Mouse (Mus musculus) gastrocnemius, adult 18-20 months (tissue): Measurements from ENCODE around the gene 9230102O04Rik. TPM values are rescaled to one million over a fixed set of nuclear protein-coding genes. Genes with fewer than 3 reads are reported as not detected.

Experiments used
- DNase-seq: peaks from one replicate; pipeline ENCODE4 v3.0.0; 2021; ENCODE audit warnings: low spot score
- long read RNA-seq, 2 experiments: library from polyadenylated mRNA; stranded (forward); transcript quantifications; one replicate each; pipeline ENCODE4 v2.0.0; 2021
- total RNA-seq, 2 experiments: library from RNA; stranded (reverse); gene quantifications; 2 replicates each; pipeline ENCODE4 v1.2.3; 2021

The 9230102O04Rik gene
- total RNA-seq = not detected
- long read RNA-seq, experiment 1 = 0 reads
- long read RNA-seq, experiment 2 = 0 reads

- no peak for DNase-seq
Measured at GRCm38 (mm10) chr2:9888913-9889650, at the start of gene 9230102O04Rik. Gene 9230102O04Rik, minus strand, starts transcription at chr2:9889540.

- no peak for DNase-seq
Measured at GRCm38 (mm10) chr2:9935965-9936364, 46.6 kb upstream of the 9230102O04Rik start.

- DNase-seq = no peak
Measured at GRCm38 (mm10) chr2:9926905-9927283, 37.6 kb upstream of the 9230102O04Rik start.

GRCm38 (mm10) chr2:9926194-9926904 lies 37.0 kb upstream of the 9230102O04Rik start:
- no peak for DNase-seq

- DNase-seq = no peak
Measured at GRCm38 (mm10) chr2:9918691-9919471, 29.5 kb upstream of the 9230102O04Rik start.

- DNase-seq = no peak
Measured at GRCm38 (mm10) chr2:9917602-9918001, 28.3 kb upstream of the 9230102O04Rik start.

GRCm38 (mm10) chr2:9905995-9906394 lies 16.7 kb upstream of the 9230102O04Rik start:
- no peak for DNase-seq

DNA sequence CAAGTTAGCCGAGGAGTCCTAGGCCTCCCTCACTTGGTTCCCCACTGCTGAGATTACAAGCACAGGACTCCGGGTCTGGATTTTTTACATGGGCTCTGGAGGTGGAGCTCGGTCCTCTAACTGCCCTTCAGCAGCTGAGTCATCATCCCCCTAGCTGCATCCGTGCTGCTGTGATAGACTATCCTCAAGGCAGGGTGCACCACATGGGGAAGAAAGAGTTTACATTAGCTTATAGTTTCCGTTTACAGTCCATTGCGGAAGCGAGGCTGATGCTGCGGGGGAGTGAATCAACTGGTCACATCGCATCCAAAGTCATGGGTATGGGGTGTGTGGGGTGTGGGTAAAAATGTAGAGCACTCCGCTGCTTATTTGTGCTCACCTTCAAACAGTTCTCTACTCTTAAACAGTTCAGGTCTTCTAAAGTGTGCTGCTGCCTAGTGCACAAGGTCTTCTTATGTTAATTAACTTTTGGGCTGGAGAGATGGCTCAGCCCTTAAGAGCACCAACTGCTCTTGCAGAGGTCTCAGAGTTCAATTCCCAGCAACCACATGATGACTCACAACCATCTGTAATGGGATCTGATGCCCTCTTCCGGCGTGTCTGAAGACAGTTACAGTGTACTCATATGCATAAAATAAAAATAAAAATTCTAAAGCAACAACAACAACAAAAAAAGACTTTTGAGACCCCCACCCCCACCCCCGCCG lies 14.7 kb upstream of the 9230102O04Rik start:
- DNase-seq = no peak

DNA sequence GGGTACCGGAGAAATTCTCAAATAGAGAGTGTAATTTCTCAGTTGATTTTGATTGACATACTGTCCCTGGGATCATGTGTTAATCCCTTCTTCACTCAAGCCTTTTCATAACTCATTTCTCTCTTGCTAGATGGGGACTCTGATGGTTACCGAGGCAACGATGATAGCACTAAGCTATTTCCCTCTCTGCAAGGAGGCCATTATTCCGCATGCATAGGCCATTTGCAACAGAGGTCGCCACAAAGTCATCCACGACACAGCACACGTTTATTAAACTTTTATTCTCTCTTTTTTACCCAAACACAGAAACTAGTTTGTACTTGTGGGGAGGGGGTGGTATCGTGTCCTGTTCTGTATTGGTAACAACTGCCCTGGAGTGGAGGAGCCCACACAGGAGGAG lies 8.5 kb upstream of the 9230102O04Rik start:
- DNase-seq = no peak

DNA sequence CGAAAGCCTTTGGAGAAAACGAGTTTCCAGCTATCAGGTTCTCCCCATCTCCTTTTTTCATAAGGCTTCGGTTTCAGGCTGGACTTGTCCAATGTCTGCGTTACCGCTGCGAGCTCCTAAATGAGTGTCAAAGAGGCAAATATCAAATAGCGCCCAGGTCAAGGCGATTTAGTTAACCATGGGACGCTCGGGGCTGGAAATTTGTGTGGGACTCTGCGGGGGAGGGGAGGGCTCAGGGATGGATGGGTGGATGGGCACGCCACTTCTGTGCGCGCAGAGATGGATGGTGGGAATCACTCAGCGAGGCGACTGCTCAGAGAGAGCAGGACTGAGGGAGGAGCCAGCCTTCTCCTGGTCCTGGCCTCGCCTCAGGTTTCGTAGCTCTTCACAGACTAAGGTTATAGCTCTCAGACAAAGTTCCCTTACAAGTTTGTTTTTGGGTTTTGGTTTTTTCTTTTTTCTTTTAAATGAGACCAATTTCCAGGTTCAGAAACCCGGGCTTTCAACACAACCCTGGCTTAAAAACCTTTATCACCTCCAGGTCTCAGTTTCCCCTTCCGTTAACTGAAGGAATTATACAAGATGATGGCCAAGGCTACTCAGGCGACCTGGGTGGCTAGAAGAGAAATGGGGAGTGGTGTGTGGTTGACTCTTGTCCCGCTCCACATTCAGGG lies 6.9 kb upstream of the 9230102O04Rik start:
- no peak for DNase-seq

GRCm38 (mm10) chr2:9894836-9895593 lies 5.7 kb upstream of the 9230102O04Rik start:
- no peak for DNase-seq

- DNase-seq = no peak
Measured at GRCm38 (mm10) chr2:9893272-9893953, 4.1 kb upstream of the 9230102O04Rik start.

DNA sequence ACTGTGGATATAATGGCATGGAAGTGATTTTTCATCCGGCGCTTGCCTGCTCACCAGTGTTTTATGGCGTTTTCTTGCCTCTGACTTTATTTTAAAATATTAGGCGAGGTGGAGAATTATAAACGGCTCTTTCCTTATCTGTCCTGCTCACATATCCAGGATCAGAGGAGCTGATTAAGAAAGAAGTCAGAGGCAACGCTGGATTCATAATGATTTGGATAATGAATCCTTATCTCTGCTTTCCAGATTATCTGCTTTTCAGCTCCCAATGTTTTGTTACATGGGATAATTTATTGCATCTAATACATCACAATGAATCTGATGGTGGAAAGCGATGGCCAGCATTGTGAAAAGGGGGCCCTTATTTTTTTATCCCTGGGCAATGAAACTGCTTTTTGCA lies 3.2 kb upstream of the 9230102O04Rik start:
- DNase-seq = no peak

- DNase-seq = no peak
Measured at GRCm38 (mm10) chr2:9890906-9891305, 1.6 kb upstream of the 9230102O04Rik start.

DNA sequence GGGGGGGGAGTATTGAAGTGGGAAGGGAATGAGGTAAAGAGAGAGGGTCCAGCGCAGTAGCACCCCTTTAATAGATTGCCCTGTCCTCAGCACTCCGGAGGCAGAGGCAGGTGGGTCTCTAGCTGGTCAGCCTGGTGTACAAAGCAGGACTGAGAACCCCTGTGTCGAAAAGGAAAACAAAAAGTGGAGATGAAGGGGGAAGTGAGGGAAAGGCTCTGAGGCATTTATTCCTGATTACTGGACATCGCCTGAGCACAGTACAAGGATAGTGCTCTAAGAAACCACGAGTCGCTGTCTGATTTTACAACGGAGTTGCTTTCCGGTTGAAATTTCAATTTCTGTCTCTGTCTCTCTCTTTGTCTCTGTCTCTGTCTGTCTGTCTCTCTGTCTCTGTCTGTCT lies 911 bp upstream of the 9230102O04Rik start:
- DNase-seq = no peak

DNA sequence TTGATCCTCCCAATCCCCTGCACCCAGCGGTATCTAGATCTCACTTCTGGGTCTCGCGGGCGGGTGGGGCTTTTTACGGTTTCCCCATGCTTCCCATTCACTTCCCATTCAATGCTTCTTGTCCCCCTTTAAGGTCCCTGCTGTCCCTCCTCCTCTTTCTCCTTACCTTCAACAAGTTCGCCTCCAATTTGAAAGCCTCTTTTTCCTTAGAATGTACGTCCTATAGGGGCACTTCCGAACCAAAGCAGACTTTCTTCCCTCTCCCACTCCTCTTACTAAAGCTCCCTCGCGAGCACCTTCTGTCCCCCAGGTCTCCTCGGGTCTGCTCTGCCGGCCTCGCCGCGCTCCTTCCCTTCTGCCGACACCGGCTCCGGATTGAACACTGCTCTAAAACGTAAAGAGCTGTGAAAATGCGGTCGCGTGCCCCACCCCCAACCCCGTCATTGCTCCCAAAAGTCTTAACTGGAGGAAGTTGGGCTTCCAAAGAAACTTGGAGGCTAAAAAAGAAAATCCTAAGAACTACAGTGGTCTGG lies 377 bp upstream of the 9230102O04Rik start, which contains the start of gene Gata3:
Gata3 (minus strand) TSS at position 384 of the 533 bp plus-strand sequence.
- no peak for DNase-seq

DNA sequence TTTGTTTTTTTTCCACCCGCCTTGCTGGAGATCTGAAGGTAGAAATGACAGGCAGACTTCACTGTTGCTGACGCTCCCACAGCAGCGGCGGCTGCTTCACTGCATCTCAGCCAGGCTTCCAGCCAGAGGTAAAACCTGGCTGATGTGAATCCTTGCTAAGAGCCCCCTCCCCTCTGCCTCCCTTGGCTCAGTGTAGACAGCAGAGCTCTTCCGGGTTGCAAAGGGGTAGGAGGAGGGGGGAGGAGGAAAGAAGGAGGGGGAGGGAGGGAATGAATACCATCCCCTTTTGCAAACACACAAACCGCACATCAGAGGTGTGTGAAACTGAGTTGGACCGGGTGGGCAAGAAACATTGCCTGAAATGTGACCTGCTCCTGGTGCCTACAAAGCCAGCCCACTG lies 1.7 kb downstream of the 9230102O04Rik start:
- no peak for DNase-seq

- no peak for DNase-seq
Measured at GRCm38 (mm10) chr2:9886921-9887610, 2.3 kb downstream of the 9230102O04Rik start.

- no peak for DNase-seq
Measured at GRCm38 (mm10) chr2:9886031-9886430, 3.3 kb downstream of the 9230102O04Rik start.
